In the genomic region with DNA sequence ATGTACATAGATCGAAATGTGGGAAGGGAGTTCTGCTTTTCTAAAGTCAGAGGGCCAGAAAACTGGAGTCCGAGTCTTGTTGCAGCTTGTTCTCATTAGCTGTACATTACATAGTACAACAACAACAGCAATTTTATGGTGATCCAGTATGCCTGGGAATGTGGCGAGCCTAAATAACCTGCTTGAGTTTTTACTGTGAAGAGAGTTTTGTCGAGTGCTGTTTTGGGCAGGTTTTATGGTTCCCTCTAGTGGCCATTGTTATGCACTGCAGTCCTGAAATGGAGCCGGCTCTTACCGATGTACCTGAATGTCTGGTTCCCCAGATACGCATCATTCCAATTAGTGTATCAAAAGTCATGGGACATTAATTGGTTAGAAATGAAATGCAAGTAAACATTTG, we compare ENCODE assay signal across 8 mouse cellular contexts.
DNase-seq lines count a peak whose midpoint lies in the region; ATAC-seq and TF ChIP-seq lines count a peak whose summit lies in the region.

No protein-coding gene starts in this region.

- DNase-seq in heart, adult 2 months: peak; percentile 29 to 42
- DNase-seq in heart, embryonic 10.5 days (ENCODE audit: low spot score): no peak
- peak; percentile 23 for DNase-seq in MEL-GATA-1-ER (ENCODE audit: extremely low read depth, low read depth)
- peak; percentile 69 for DNase-seq in cerebellum, adult 9-10 months
- DNase-seq in frontal cortex, adult 2 months (ENCODE audit: extremely low spot score in 1 of 2, low spot score in 1 of 2): peak; percentile 28 to 85
- peak; percentile 57 to 64 for DNase-seq in kidney, postnatal 36 days
- peak; percentile 86 for DNase-seq in lung, embryonic 14.5 days
- DNase-seq in spleen, postnatal 36 days (ENCODE audit: low spot score in 2 of 2): peak; percentile 19 to 27

- H3K9ac ChIP-seq in heart, adult 2 months (ENCODE audit: low read depth, low read length): no peak overlapping the region
- H3K9ac ChIP-seq in lung, embryonic 14.5 days: no peak overlapping the region

- no peak; the same call in 1 of the 2 replicates for TF ChIP-seq CTCF in heart, adult 2 months (IDR thresholded peaks at IDR 0.05)
- peak; percentile 94 for TF ChIP-seq CTCF in lung, embryonic 14.5 days (IDR thresholded peaks at IDR 0.05; ENCODE audit: low read depth)

- 19% methylated on average over 7 of the region's 7 CpGs for WGBS in heart, adult 2 months
- 23% methylated on average over 7 of the region's 7 CpGs for WGBS in heart, embryonic 10.5 days
- WGBS in lung, embryonic 14.5 days: 20% methylated on average over 7 of the region's 7 CpGs

- peaks cover 2% of the 10 kb centered on the region; the same call in 1 of the 2 replicates for H3K27me3 ChIP-seq in heart, adult 2 months (ENCODE audit: control insufficient read depth, insufficient read depth, low read length)
- no peaks in the 10 kb centered on the region for H3K27me3 ChIP-seq in heart, embryonic 10.5 days (ENCODE audit: insufficient read depth, poor library complexity, severe bottlenecking)
- H3K27me3 ChIP-seq in lung, embryonic 14.5 days (ENCODE audit: insufficient read depth, low read length): no peaks in the 10 kb centered on the region

- TF ChIP-seq POLR2A in heart, adult 2 months (IDR thresholded peaks at IDR 0.05; ENCODE audit: insufficient read depth, low read depth, low read length): no peak

- H3K9me3 ChIP-seq in heart, embryonic 10.5 days: no peaks in the 10 kb centered on the region
- no peaks in the 10 kb centered on the region for H3K9me3 ChIP-seq in lung, embryonic 14.5 days (ENCODE audit: low read depth, low read length)

- H3K79me2 ChIP-seq in heart, adult 2 months (replicated peaks; ENCODE audit: control insufficient read depth, insufficient read depth, low read length): no peaks in the 10 kb centered on the region

- intact Hi-C loops in heart, adult 2 months (cut with DNase I): loop anchor here (1.0 kb wide), 1 partner anchor 569 kb away; no protein-coding TSS in a partner anchor

- no peaks in the 10 kb centered on the region for H3K36me3 ChIP-seq in heart, adult 2 months (ENCODE audit: control insufficient read depth, insufficient read depth, low read length)
- no peaks in the 10 kb centered on the region for H3K36me3 ChIP-seq in heart, embryonic 10.5 days
- H3K36me3 ChIP-seq in lung, embryonic 14.5 days (ENCODE audit: insufficient read depth): no peaks in the 10 kb centered on the region

- H3K27ac ChIP-seq in heart, adult 2 months: no peak overlapping the region
- H3K27ac ChIP-seq in heart, embryonic 10.5 days: no peak overlapping the region
- H3K27ac ChIP-seq in lung, embryonic 14.5 days (ENCODE audit: low read depth): no peak overlapping the region

- H3K4me3 ChIP-seq in heart, adult 2 months: no peak overlapping the region
- no peak overlapping the region for H3K4me3 ChIP-seq in heart, embryonic 10.5 days
- no peak overlapping the region for H3K4me3 ChIP-seq in lung, embryonic 14.5 days (ENCODE audit: low read depth, low read length)

- H3K4me2 ChIP-seq in lung, embryonic 14.5 days: no peak overlapping the region

- no peak for ATAC-seq in lung, embryonic 14.5 days (ENCODE audit: insufficient read depth)

- no peak for TF ChIP-seq EP300 in heart, adult 2 months (IDR thresholded peaks at IDR 0.05; ENCODE audit: insufficient read depth, low read depth, low read length)

- no peaks in the 10 kb centered on the region for H3K4me1 ChIP-seq in heart, adult 2 months (ENCODE audit: control insufficient read depth, insufficient read depth, low read length)
- H3K4me1 ChIP-seq in heart, embryonic 10.5 days: no peaks in the 10 kb centered on the region
- no peaks in the 10 kb centered on the region for H3K4me1 ChIP-seq in lung, embryonic 14.5 days (ENCODE audit: insufficient read depth)
